Mouse (Mus musculus) heart, postnatal 4 days (tissue): ENCODE data around the gene Olfr875. TPM values are rescaled to one million over a fixed set of nuclear protein-coding genes. Genes with fewer than 3 reads are reported as not detected.
"Not testable (repeated sequence)": the region's sequence is repeated elsewhere in the genome, so short reads cannot be mapped to it uniquely, and the experiment has no call there.

Experiments used
- DNase-seq: peaks from one replicate; pipeline ENCODE4 v3.0.0; 2021
- total RNA-seq, 2 experiments: library from RNA; stranded (reverse); gene quantifications; 2 replicates each; pipeline ENCODE4 v1.2.3; 2021

Olfr875 gene
- not detected for total RNA-seq

- DNase-seq: no peak
Observed at GRCm38 (mm10) chr9:37771759-37772158, at the start of gene Olfr875. Gene Olfr875, plus strand, starts transcription at chr9:37771857.

GRCm38 (mm10) chr9:37734310-37734709, 37.3 kb upstream of the Olfr875 start:
- DNase-seq: no peak

- DNase-seq: no peak
Observed at GRCm38 (mm10) chr9:37744806-37745205, 26.9 kb upstream of the Olfr875 start, which contains the start of gene Olfr874. Gene Olfr874, plus strand, starts transcription at chr9:37745106.

GRCm38 (mm10) chr9:37750319-37751075, 21.2 kb upstream of the Olfr875 start:
- DNase-seq: no peak

- no peak for DNase-seq
Observed at GRCm38 (mm10) chr9:37751467-37751866, 20.2 kb upstream of the Olfr875 start.

GRCm38 (mm10) chr9:37752006-37752405, 19.7 kb upstream of the Olfr875 start:
- DNase-seq: no peak

- no peak for DNase-seq
Observed at GRCm38 (mm10) chr9:37761728-37762127, 9.9 kb upstream of the Olfr875 start.

- no peak for DNase-seq
Observed at GRCm38 (mm10) chr9:37762541-37762940, 9.1 kb upstream of the Olfr875 start.

- DNase-seq: no peak
Observed at GRCm38 (mm10) chr9:37770661-37771060, 996 bp upstream of the Olfr875 start.

GRCm38 (mm10) chr9:37782766-37783260, 11.2 kb downstream of the Olfr875 start:
- peak; percentile 24 for DNase-seq

GRCm38 (mm10) chr9:37783394-37784387, 12.0 kb downstream of the Olfr875 start:
- DNase-seq: not testable (repeated sequence)

GRCm38 (mm10) chr9:37786411-37786810, 14.8 kb downstream of the Olfr875 start:
- DNase-seq: no peak

GRCm38 (mm10) chr9:37802055-37802454, 30.4 kb downstream of the Olfr875 start:
- DNase-seq: no peak

GRCm38 (mm10) chr9:37802731-37803130, 31.1 kb downstream of the Olfr875 start, which contains the start of gene Olfr876:
Gene Olfr876, plus strand, starts transcription at chr9:37803031.
- no peak for DNase-seq

GRCm38 (mm10) chr9:37807235-37807634, 35.6 kb downstream of the Olfr875 start:
- DNase-seq: no peak

GRCm38 (mm10) chr9:37808456-37808855, 36.8 kb downstream of the Olfr875 start:
- DNase-seq: peak; percentile 7

GRCm38 (mm10) chr9:37808976-37809375, 37.3 kb downstream of the Olfr875 start:
- peak; percentile 8 for DNase-seq

GRCm38 (mm10) chr9:37814696-37815095, 43.0 kb downstream of the Olfr875 start:
- no peak for DNase-seq
